7 mouse cellular contexts compared by ENCODE assay signal in the genomic region with DNA sequence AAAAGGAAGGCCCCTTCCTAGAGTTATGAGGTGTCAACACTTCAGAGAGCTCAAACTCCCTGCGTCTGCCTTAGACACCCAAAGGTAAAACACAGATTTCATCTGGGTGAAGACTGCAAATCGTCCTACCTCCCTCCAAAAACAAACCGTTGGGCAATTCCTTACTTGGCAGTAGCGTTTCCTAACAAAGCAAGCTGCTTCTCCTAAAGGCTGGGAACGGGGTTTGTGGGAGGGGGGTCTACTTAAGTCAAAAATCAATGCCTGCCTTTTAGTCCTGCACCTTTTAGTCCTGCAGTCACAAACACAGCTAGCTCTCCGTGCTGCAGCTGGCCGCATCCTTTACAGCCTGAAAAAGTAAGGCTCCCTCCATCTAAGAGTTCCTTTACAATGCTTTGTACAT. TPM values are rescaled to one million over a fixed set of nuclear protein-coding genes. Genes with fewer than 3 reads are reported as not detected.
DNase-seq lines count a peak whose midpoint lies in the region; ATAC-seq and TF ChIP-seq lines count a peak whose summit lies in the region.

No protein-coding gene starts in this region.

- no peak for TF ChIP-seq EP300 in lung, postnatal 0 days (IDR thresholded peaks at IDR 0.05)

- H3K9ac ChIP-seq in lung, postnatal 0 days (replicated peaks; ENCODE audit: low read depth) = peak overlapping the region; percentile 58; the same call in 1 of the 2 replicates
- H3K9ac ChIP-seq in forebrain, embryonic 14.5 days (ENCODE audit: low read length) = peak overlapping the region; percentile 89
- 0 out of 2 replicates have a peak overlapping the region, but pooled peaks have one; percentile 80 for H3K9ac ChIP-seq in limb, embryonic 15.5 days
- H3K9ac ChIP-seq in stomach, embryonic 16.5 days (ENCODE audit: low read length) = peak overlapping the region; percentile 79

- TF ChIP-seq CTCF in lung, postnatal 0 days (IDR thresholded peaks at IDR 0.05) = no peak

- DNase-seq in lung, postnatal 0 days (ENCODE audit: low spot score) = peak; percentile 38
- DNase-seq in lung, postnatal 14 days = no peak
- DNase-seq in forebrain, embryonic 14.5 days (ENCODE audit: low spot score) = peak; percentile 28
- DNase-seq in gastrocnemius, postnatal 36 days = no peak
- DNase-seq in left cerebral cortex, postnatal 10 days (ENCODE audit: extremely low spot score in 1 of 2, low spot score in 2 of 2) = no peak

- H3K4me3 ChIP-seq in lung, postnatal 0 days (ENCODE audit: low read depth, low read length) = peak overlapping the region; percentile 70
- H3K4me3 ChIP-seq in forebrain, embryonic 14.5 days (ENCODE audit: low read depth, low read length) = peak overlapping the region; percentile 69
- peak overlapping the region; percentile 64 for H3K4me3 ChIP-seq in limb, embryonic 15.5 days
- peak overlapping the region; percentile 70 for H3K4me3 ChIP-seq in stomach, embryonic 16.5 days (replicated peaks; ENCODE audit: low read length)

- 12% methylated on average over 7 of the region's 7 CpGs for WGBS in lung, postnatal 0 days
- 3% methylated on average over 7 of the region's 7 CpGs for WGBS in forebrain, embryonic 14.5 days
- WGBS in limb, embryonic 15.5 days = 8% methylated on average over 7 of the region's 7 CpGs
- WGBS in stomach, embryonic 16.5 days = 24% methylated on average over 7 of the region's 7 CpGs

- H3K9me3 ChIP-seq in lung, postnatal 0 days (ENCODE audit: low read length) = no peaks in the 10 kb centered on the region
- no peaks in the 10 kb centered on the region for H3K9me3 ChIP-seq in forebrain, embryonic 14.5 days (replicated peaks; ENCODE audit: control insufficient read depth, low read length)
- H3K9me3 ChIP-seq in limb, embryonic 15.5 days = no peaks in the 10 kb centered on the region
- no peaks in the 10 kb centered on the region for H3K9me3 ChIP-seq in stomach, embryonic 16.5 days (replicated peaks; ENCODE audit: control insufficient read depth, low read length)

- H3K36me3 ChIP-seq in lung, postnatal 0 days (ENCODE audit: insufficient read depth, low read length) = no peaks in the 10 kb centered on the region
- H3K36me3 ChIP-seq in forebrain, embryonic 14.5 days (ENCODE audit: control insufficient read depth, insufficient read depth, low read length) = peaks cover 3% of the 10 kb centered on the region; the same call in 1 of the 2 replicates
- no peaks in the 10 kb centered on the region for H3K36me3 ChIP-seq in limb, embryonic 15.5 days
- H3K36me3 ChIP-seq in stomach, embryonic 16.5 days (ENCODE audit: control insufficient read depth, insufficient read depth, low read length) = no peaks in the 10 kb centered on the region

- intact Hi-C loops in gastrocnemius, postnatal 36 days (cut with DNase I) = loop anchor here (5.0 kb wide), 1 partner anchor 104 kb away; no protein-coding TSS in a partner anchor
- intact Hi-C loops in left cerebral cortex, postnatal 10 days (cut with DNase I) = loop anchor here (10.0 kb wide), 1 partner anchor 103 kb away; no protein-coding TSS in a partner anchor

- H3K4me1 ChIP-seq in lung, postnatal 0 days (ENCODE audit: insufficient read depth, low read depth, low read length) = no peaks in the 10 kb centered on the region
- peaks cover 12% of the 10 kb centered on the region for H3K4me1 ChIP-seq in forebrain, embryonic 14.5 days (ENCODE audit: control insufficient read depth, insufficient read depth, low read length)
- peaks cover 13% of the 10 kb centered on the region; the same call in 1 of the 2 replicates for H3K4me1 ChIP-seq in limb, embryonic 15.5 days
- H3K4me1 ChIP-seq in stomach, embryonic 16.5 days (ENCODE audit: control insufficient read depth, insufficient read depth, low read length) = peaks cover 6% of the 10 kb centered on the region; the same call in 1 of the 2 replicates

- ATAC-seq in lung, postnatal 0 days = no peak
- ATAC-seq in forebrain, embryonic 14.5 days = peak; percentile 3; the same call in 1 of the 2 replicates
- no peak for ATAC-seq in limb, embryonic 15.5 days (ENCODE audit: insufficient number of reproducible peaks, low FRiP score, low TSS enrichment, low read depth)
- no peak for ATAC-seq in stomach, embryonic 16.5 days (ENCODE audit: insufficient read depth, low FRiP score)

- peak overlapping the region; percentile 93 for H3K4me2 ChIP-seq in lung, postnatal 0 days (replicated peaks; ENCODE audit: low read depth, low read length)
- peak overlapping the region; percentile 65 for H3K4me2 ChIP-seq in forebrain, embryonic 14.5 days (ENCODE audit: low read length)
- peak overlapping the region; percentile 77 for H3K4me2 ChIP-seq in limb, embryonic 15.5 days
- peak overlapping the region; percentile 72 for H3K4me2 ChIP-seq in stomach, embryonic 16.5 days (ENCODE audit: low read depth, low read length)

- no peak overlapping the region for H3K27ac ChIP-seq in lung, postnatal 0 days (ENCODE audit: low read length)
- 0 out of 2 replicates have a peak overlapping the region, but pooled peaks have one; percentile 76 for H3K27ac ChIP-seq in forebrain, embryonic 14.5 days (ENCODE audit: low read depth, low read length)
- H3K27ac ChIP-seq in limb, embryonic 15.5 days = no peak overlapping the region
- 0 out of 2 replicates have a peak overlapping the region, but pooled peaks have one; percentile 4 for H3K27ac ChIP-seq in stomach, embryonic 16.5 days (ENCODE audit: low read length)

- H3K27me3 ChIP-seq in lung, postnatal 0 days (replicated peaks; ENCODE audit: insufficient read depth, low read length) = no peaks in the 10 kb centered on the region
- H3K27me3 ChIP-seq in forebrain, embryonic 14.5 days (replicated peaks; ENCODE audit: control insufficient read depth, insufficient read depth, low read length) = no peaks in the 10 kb centered on the region
- no peaks in the 10 kb centered on the region for H3K27me3 ChIP-seq in limb, embryonic 15.5 days
- no peaks in the 10 kb centered on the region for H3K27me3 ChIP-seq in stomach, embryonic 16.5 days (ENCODE audit: control insufficient read depth, insufficient read depth, low read length)

RNA-seq across cellular contexts. Expression of gene B3galnt1, which starts 0.9 kb away (rescaled TPM):
- polyA plus RNA-seq in lung, postnatal 0 days (2015; fragmentation: Nextera tagmentation; extraction: Ambion mirVana) = 16.7 and 21.0 TPM in 2 replicates
- 88.1 and 103 TPM in 2 replicates for polyA plus RNA-seq in forebrain, embryonic 14.5 days (2014; fragmentation: Nextera tagmentation; extraction: Ambion mirVana)
- polyA plus RNA-seq in limb, embryonic 15.5 days (2015; fragmentation: Nextera tagmentation; extraction: Ambion mirVana) = 48.5 and 50.7 TPM in 2 replicates
- 39.2 and 39.8 TPM in 2 replicates for polyA plus RNA-seq in stomach, embryonic 16.5 days (2015; fragmentation: Nextera tagmentation; extraction: Ambion mirVana)
- total RNA-seq in gastrocnemius, postnatal 36 days (2021) = 1 to 10 TPM; 1.6 to 2.3 TPM
- 10 to 100 TPM; 64.9 to 67.7 TPM for total RNA-seq in left cerebral cortex, postnatal 10 days (2021)

Comparison
In these comparisons a context has a peak if more than half of its experiments do, and no peak if none do; other contexts are left out.
1. DNase-seq: peak in lung, postnatal 0 days (single experiment) and forebrain, embryonic 14.5 days (single experiment); none in lung, postnatal 14 days (single experiment), gastrocnemius, postnatal 36 days (0 of 2) and left cerebral cortex, postnatal 10 days (0 of 2).
2. H3K27ac ChIP-seq: peak in forebrain, embryonic 14.5 days (single experiment) and stomach, embryonic 16.5 days (single experiment); none in lung, postnatal 0 days (single experiment) and limb, embryonic 15.5 days (single experiment).
3. Peak in every context shown above with its lines, with median percentiles within 50 percentile points of each other: H3K4me2 ChIP-seq, H3K4me3 ChIP-seq and H3K9ac ChIP-seq.